Mouse (Mus musculus) hindbrain, embryonic 15.5 days (tissue): Measurements from ENCODE around the gene Rec114. TPM values are rescaled to one million over a fixed set of nuclear protein-coding genes. Genes with fewer than 3 reads are reported as not detected.

Experiments used
- ATAC-seq: fragments of 200-750 bp; cut with Nextera tagmentation; 2 replicates; pipeline ENCODE4 v1.8.0; 2017; ENCODE audit warnings: low read depth, moderate number of reproducible peaks, moderate TSS enrichment; ENCODE audit not compliant: low FRiP score
- H3K27ac ChIP-seq: fragments of 300-500 bp; sonication (generic); replicated peaks from 2 replicates; pipeline ENCODE4 v1.5.1; 2015; ENCODE audit warnings: mild to moderate bottlenecking, inconsistent platforms
- H3K27me3 ChIP-seq: fragments of 300-500 bp; sonication (generic); 2 replicates; pipeline ENCODE4 v1.6.1; 2015; ENCODE audit warnings: control low read depth, inconsistent platforms
- H3K36me3 ChIP-seq: fragments of 300-500 bp; sonication (generic); 2 replicates; pipeline ENCODE4 v1.6.1; 2015; ENCODE audit warnings: control low read depth, inconsistent platforms
- H3K4me1 ChIP-seq: fragments of 300-500 bp; sonication (generic); replicated peaks from 2 replicates; pipeline ENCODE4 v1.6.1; 2015; ENCODE audit warnings: control low read depth, inconsistent platforms
- H3K4me2 ChIP-seq: fragments of 300-500 bp; sonication (generic); 2 replicates; pipeline ENCODE4 v1.6.1; 2015; ENCODE audit warnings: moderate library complexity, mild to moderate bottlenecking, inconsistent platforms
- H3K4me3 ChIP-seq: fragments of 300-500 bp; sonication (generic); 2 replicates; pipeline ENCODE4 v1.5.1; 2015; ENCODE audit warnings: mild to moderate bottlenecking, inconsistent platforms
- H3K9ac ChIP-seq: fragments of 300-500 bp; sonication (generic); 2 replicates; pipeline ENCODE4 v1.6.1; 2015; ENCODE audit warnings: inconsistent platforms
- H3K9me3 ChIP-seq: fragments of 300-500 bp; sonication (generic); 2 replicates; pipeline ENCODE4 v1.6.1; 2016; ENCODE audit warnings: control low read depth, inconsistent platforms
- WGBS: fragments of 180-500 bp; shearing (Covaris S2); methylation state at CpG from one replicate; pipeline ENCODE4 v1.1.7; 2015; 5-methylcytosine and 5-hydroxymethylcytosine counted together
- polyA plus RNA-seq: library from polyadenylated mRNA; unstranded; fragments of >200 nt; fragmentation: Nextera tagmentation; extraction: Ambion mirVana; gene quantifications from 2 replicates; pipeline ENCODE4 v1.2.1, GENCODE M21; 2015

The Rec114 gene
- polyA plus RNA-seq, 1 experiment from 2014 or later: 0.80 TPM

GRCm38 (mm10) chr9:58709939-58710338, 33.8 kb downstream of the Rec114 start:
- H3K9me3 ChIP-seq: no peaks in the 10 kb centered on the region
- 5% methylated on average over 2 of the region's 2 CpGs for WGBS
- no peak overlapping the region for H3K9ac ChIP-seq
- no peak for ATAC-seq
- H3K4me3 ChIP-seq: no peak overlapping the region
- H3K27me3 ChIP-seq: no peaks in the 10 kb centered on the region
- H3K27ac ChIP-seq: no peak overlapping the region
- H3K4me2 ChIP-seq: no peak overlapping the region
- no peaks in the 10 kb centered on the region for H3K4me1 ChIP-seq
- no peaks in the 10 kb centered on the region for H3K36me3 ChIP-seq

GRCm38 (mm10) chr9:58707796-58708195, 36.0 kb downstream of the Rec114 start:
- Histone ChIP-seq H3K4me2 (no peak overlapping the region), H3K4me3 (no peak overlapping the region), H3K4me1 (no peaks in the 10 kb centered on the region), H3K27me3 (no peaks in the 10 kb centered on the region), H3K36me3 (no peaks in the 10 kb centered on the region), H3K9me3 (no peaks in the 10 kb centered on the region), H3K9ac (no peak overlapping the region), H3K27ac (no peak overlapping the region)
- no peak for ATAC-seq
- 85% methylated on average over 11 of the region's 11 CpGs for WGBS

- H3K9me3 ChIP-seq: no peaks in the 10 kb centered on the region
- H3K4me2 ChIP-seq: no peak overlapping the region
- H3K4me1 ChIP-seq: no peaks in the 10 kb centered on the region
- H3K27ac ChIP-seq: no peak overlapping the region
- H3K4me3 ChIP-seq: no peak overlapping the region
- no peaks in the 10 kb centered on the region for H3K36me3 ChIP-seq
- WGBS: 78% methylated on average over 7 of the region's 7 CpGs
- no peaks in the 10 kb centered on the region for H3K27me3 ChIP-seq
- no peak overlapping the region for H3K9ac ChIP-seq
- ATAC-seq: no peak
Observed at GRCm38 (mm10) chr9:58706024-58706423, 37.7 kb downstream of the Rec114 start.

DNA sequence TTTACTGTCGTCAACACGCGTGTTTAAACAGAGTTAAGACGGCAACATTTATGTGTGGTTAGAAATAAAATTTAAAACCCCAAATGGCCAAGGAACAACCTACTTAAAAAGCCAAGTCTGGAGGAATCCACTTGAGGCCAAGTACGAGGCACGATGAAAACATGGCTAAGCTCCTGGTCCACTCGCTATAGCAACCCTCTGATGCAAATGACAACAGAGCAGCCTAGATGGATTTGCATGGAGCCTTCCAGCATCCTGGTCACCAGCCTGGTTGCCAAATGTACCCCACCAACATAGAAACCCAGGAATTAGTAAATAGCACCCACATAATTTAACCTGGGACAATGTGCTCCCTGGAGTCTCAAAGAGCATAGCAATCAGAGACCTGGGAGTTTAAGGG, 40.0 kb downstream of the Rec114 start:
- H3K27me3 ChIP-seq: no peaks in the 10 kb centered on the region

GRCm38 (mm10) chr9:58701751-58702150, 42.0 kb downstream of the Rec114 start:
- no peak overlapping the region for H3K27ac ChIP-seq
- WGBS: 91% methylated on average over 2 of the region's 2 CpGs
- H3K9ac ChIP-seq: no peak overlapping the region
- ATAC-seq: no peak
- no peaks in the 10 kb centered on the region for H3K9me3 ChIP-seq
- no peaks in the 10 kb centered on the region for H3K4me1 ChIP-seq
- no peak overlapping the region for H3K4me3 ChIP-seq
- H3K4me2 ChIP-seq: no peak overlapping the region
- no peaks in the 10 kb centered on the region for H3K36me3 ChIP-seq
- no peaks in the 10 kb centered on the region for H3K27me3 ChIP-seq

More for the DNA sequence above, 40.0 kb downstream of the Rec114 start:
- ATAC-seq: no peak
- Histone ChIP-seq H3K36me3 (no peaks in the 10 kb centered on the region), H3K4me2 (no peak overlapping the region), H3K27ac (no peak overlapping the region), H3K9me3 (no peaks in the 10 kb centered on the region), H3K9ac (no peak overlapping the region), H3K4me3 (no peak overlapping the region), H3K4me1 (no peaks in the 10 kb centered on the region)
- WGBS: 86% methylated on average over 7 of the region's 7 CpGs

GRCm38 (mm10) chr9:58698486-58698885, 45.3 kb downstream of the Rec114 start:
- no peaks in the 10 kb centered on the region for H3K36me3 ChIP-seq
- no peak overlapping the region for H3K9ac ChIP-seq
- H3K27ac ChIP-seq: no peak overlapping the region
- no peak for ATAC-seq
- no peaks in the 10 kb centered on the region for H3K4me1 ChIP-seq
- H3K4me2 ChIP-seq: no peak overlapping the region
- H3K27me3 ChIP-seq: no peaks in the 10 kb centered on the region
- H3K9me3 ChIP-seq: no peaks in the 10 kb centered on the region
- 90% methylated on average over 2 of the region's 2 CpGs for WGBS
- no peak overlapping the region for H3K4me3 ChIP-seq

DNA sequence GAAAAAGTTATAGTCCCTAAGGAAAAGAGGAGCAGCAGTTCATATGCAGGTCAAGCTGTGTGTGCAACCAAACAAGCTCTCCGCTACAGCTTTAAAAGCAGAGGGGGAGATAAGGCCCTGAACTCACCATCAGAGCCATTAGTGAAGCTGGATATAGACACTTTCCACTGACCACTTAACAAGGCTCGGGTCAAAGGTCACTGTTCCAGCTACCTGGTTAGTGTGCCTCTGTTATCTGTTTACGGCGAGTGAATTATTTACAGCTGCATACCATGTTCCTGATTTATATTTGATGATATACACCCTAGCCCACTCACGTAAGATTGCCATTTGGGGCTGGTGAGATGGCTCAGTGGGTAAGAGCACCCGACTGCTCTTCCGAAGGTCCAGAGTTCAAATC, 52.3 kb downstream of the Rec114 start:
- Histone ChIP-seq H3K27me3 (no peaks in the 10 kb centered on the region), H3K4me1 (no peaks in the 10 kb centered on the region), H3K9ac (no peak overlapping the region), H3K9me3 (no peaks in the 10 kb centered on the region), H3K27ac (no peak overlapping the region), H3K36me3 (no peaks in the 10 kb centered on the region), H3K4me2 (no peak overlapping the region), H3K4me3 (no peak overlapping the region)
- no peak for ATAC-seq
- WGBS: 91% methylated on average over 7 of the region's 7 CpGs

DNA sequence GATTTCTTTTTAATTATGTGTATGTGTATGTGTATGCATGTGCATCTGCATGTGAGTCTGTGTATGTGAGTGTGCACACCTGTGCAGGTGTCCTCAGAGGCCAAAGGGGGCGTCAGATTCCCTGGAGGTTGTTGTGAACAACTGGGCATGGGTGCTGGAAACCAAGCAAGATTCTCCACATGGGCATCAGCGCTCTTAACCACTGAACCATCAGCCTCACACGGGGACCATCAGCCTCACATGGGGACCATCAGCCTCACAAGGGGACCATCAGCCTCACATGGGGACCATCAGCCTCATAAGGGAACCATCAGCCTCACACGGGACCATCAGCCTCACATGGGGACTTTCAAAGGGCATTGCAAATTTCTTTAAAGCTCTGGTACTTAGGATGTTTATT, 53.1 kb downstream of the Rec114 start:
- Histone ChIP-seq H3K4me1 (no peaks in the 10 kb centered on the region), H3K36me3 (no peaks in the 10 kb centered on the region), H3K9me3 (no peaks in the 10 kb centered on the region), H3K4me2 (no peak overlapping the region), H3K9ac (no peak overlapping the region), H3K4me3 (no peak overlapping the region), H3K27me3 (no peaks in the 10 kb centered on the region), H3K27ac (no peak overlapping the region)
- WGBS: 84% methylated on average over 4 of the region's 4 CpGs
- ATAC-seq: no peak

GRCm38 (mm10) chr9:58688076-58688475, 55.7 kb downstream of the Rec114 start:
- Histone ChIP-seq H3K4me2 (no peak overlapping the region), H3K27me3 (no peaks in the 10 kb centered on the region), H3K36me3 (no peaks in the 10 kb centered on the region), H3K9me3 (no peaks in the 10 kb centered on the region), H3K4me1 (no peaks in the 10 kb centered on the region), H3K27ac (peak overlapping the region; percentile 30; the same call in 1 of the 2 replicates), H3K4me3 (no peak overlapping the region), H3K9ac (no peak overlapping the region)
- 82% methylated on average over 4 of the region's 4 CpGs for WGBS
- no peak for ATAC-seq

- no peak for ATAC-seq
- Histone ChIP-seq H3K9me3 (no peaks in the 10 kb centered on the region), H3K4me1 (no peaks in the 10 kb centered on the region), H3K36me3 (no peaks in the 10 kb centered on the region), H3K27me3 (no peaks in the 10 kb centered on the region), H3K9ac (no peak overlapping the region), H3K4me2 (no peak overlapping the region), H3K27ac (no peak overlapping the region), H3K4me3 (no peak overlapping the region)
- WGBS: 87% methylated on average over 10 of the region's 10 CpGs
Observed at GRCm38 (mm10) chr9:58685290-58685689, 58.5 kb downstream of the Rec114 start.

DNA sequence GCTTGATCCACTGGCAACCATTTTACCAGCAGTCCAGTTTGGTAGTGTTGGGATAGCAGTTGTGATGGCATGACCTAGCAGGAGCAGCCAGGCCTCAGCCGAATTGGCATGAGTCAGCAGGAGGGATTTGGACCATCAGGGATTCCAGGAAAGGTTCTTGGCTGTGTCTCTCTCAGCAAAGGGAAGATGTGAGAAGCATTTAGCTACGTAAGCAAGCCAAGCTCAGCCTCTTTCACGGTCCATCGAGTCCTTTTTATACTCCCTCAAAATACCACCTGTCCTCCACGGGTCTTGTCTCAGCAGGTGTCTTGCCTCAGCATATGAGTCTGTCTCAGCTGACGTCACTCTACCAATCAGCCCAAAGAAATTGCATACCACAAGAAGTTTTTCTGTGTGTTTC, 60.4 kb downstream of the Rec114 start:
- H3K27ac ChIP-seq: no peak overlapping the region
- WGBS: 42% methylated on average over 6 of the region's 6 CpGs
- H3K9me3 ChIP-seq: no peaks in the 10 kb centered on the region
- H3K27me3 ChIP-seq: no peaks in the 10 kb centered on the region
- H3K4me1 ChIP-seq: no peaks in the 10 kb centered on the region
- H3K36me3 ChIP-seq: no peaks in the 10 kb centered on the region
- ATAC-seq: no peak
- no peak overlapping the region for H3K9ac ChIP-seq
- no peak overlapping the region for H3K4me3 ChIP-seq
- no peak overlapping the region for H3K4me2 ChIP-seq

DNA sequence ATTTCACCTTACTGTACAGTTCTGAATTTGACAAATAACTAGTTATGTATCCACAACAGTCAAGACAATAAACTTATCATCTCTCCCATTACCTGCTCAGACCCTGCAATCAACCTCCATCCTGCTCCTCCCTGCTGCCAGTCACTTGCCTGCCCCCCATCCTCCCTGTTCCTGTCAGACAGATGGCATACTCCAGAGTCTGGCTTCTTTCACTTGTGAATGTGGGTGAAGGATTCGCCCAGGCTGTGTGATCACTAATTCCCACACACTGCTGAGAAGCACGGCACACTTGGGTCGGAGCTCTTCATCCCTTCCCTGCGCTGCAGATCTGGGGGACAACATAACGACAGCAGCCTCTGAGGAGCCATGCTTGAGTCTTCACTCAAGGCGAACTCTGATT, 61.7 kb downstream of the Rec114 start:
- H3K9ac ChIP-seq: no peak overlapping the region
- ATAC-seq: no peak
- H3K4me2 ChIP-seq: no peak overlapping the region
- 72% methylated on average over 6 of the region's 6 CpGs for whole genome bisulfite sequencing
- no peaks in the 10 kb centered on the region for H3K9me3 ChIP-seq
- H3K27ac ChIP-seq: no peak overlapping the region
- no peaks in the 10 kb centered on the region for H3K36me3 ChIP-seq
- no peak overlapping the region for H3K4me3 ChIP-seq
- no peaks in the 10 kb centered on the region for H3K4me1 ChIP-seq
- no peaks in the 10 kb centered on the region for H3K27me3 ChIP-seq

GRCm38 (mm10) chr9:58681411-58681810, 62.4 kb downstream of the Rec114 start:
- 76% methylated on average over 2 of the region's 2 CpGs for WGBS
- Histone ChIP-seq H3K4me1 (no peaks in the 10 kb centered on the region), H3K9me3 (no peaks in the 10 kb centered on the region), H3K4me2 (no peak overlapping the region), H3K4me3 (no peak overlapping the region), H3K27ac (no peak overlapping the region), H3K36me3 (no peaks in the 10 kb centered on the region), H3K27me3 (no peaks in the 10 kb centered on the region), H3K9ac (no peak overlapping the region)
- no peak for ATAC-seq
